Mouse (Mus musculus): ENCODE data around the gene Rgl1. TPM values are rescaled to one million over a fixed set of nuclear protein-coding genes. Genes with fewer than 3 reads are reported as not detected.

Rgl1 gene
- polyA plus RNA-seq, 1 experiment, result 7.6 TPM

- H3K79me2 ChIP-seq (ENCODE audit: control insufficient read depth, insufficient read depth), result no peaks in the 10 kb centered on the region
- H3ac ChIP-seq (ENCODE audit: control insufficient read depth, insufficient read length, low read depth), result no peak overlapping the region
- no peaks in the 10 kb centered on the region for H3K36me3 ChIP-seq (ENCODE audit: control insufficient read depth, insufficient read depth)
- TF ChIP-seq FOSL1 (IDR thresholded peaks at IDR 0.05; ENCODE audit: insufficient read depth, low read length, poor library complexity, severe bottlenecking) (no peak), MYOG (IDR thresholded peaks at IDR 0.05; ENCODE audit: control insufficient read depth, extremely low read depth, insufficient read length) (no peak), CTCF (IDR thresholded peaks at IDR 0.05; ENCODE audit: control insufficient read depth, insufficient read depth, insufficient read length) (no peak), USF1 (IDR thresholded peaks at IDR 0.05; ENCODE audit: low read depth) (no peak), MAX (IDR thresholded peaks at IDR 0.05) (no peak), MYOD1 (IDR thresholded peaks at IDR 0.05; ENCODE audit: control insufficient read depth, insufficient read length, low read depth) (no peak), CEBPB (IDR thresholded peaks at IDR 0.05; ENCODE audit: low read depth) (no peak)
- H3K4me3 ChIP-seq (ENCODE audit: insufficient read depth, poor library complexity, severe bottlenecking), result no peak overlapping the region
- no peaks in the 10 kb centered on the region for H3K27me3 ChIP-seq (ENCODE audit: control insufficient read depth, insufficient read depth, insufficient read length)
- H3K79me3 ChIP-seq (ENCODE audit: low read depth), result no peaks in the 10 kb centered on the region
Observed at GRCm38 (mm10) chr1:152490842-152491241, 275.3 kb downstream of the Rgl1 start.

- no peak overlapping the region for H3K4me3 ChIP-seq (ENCODE audit: insufficient read depth, poor library complexity, severe bottlenecking)
- no peaks in the 10 kb centered on the region for H3K79me2 ChIP-seq (ENCODE audit: control insufficient read depth, insufficient read depth)
Observed at GRCm38 (mm10) chr1:152476126-152476525, 290.0 kb downstream of the Rgl1 start.

GRCm38 (mm10) chr1:152468443-152468842 lies 297.7 kb downstream of the Rgl1 start:
- H3K79me3 ChIP-seq (ENCODE audit: low read depth), result no peaks in the 10 kb centered on the region
- H3K4me3 ChIP-seq (ENCODE audit: insufficient read depth, poor library complexity, severe bottlenecking), result no peak overlapping the region
- H3ac ChIP-seq (ENCODE audit: control insufficient read depth, insufficient read length, low read depth), result no peak overlapping the region
- TF ChIP-seq USF1 (IDR thresholded peaks at IDR 0.05; ENCODE audit: low read depth) (no peak), CEBPB (IDR thresholded peaks at IDR 0.05; ENCODE audit: low read depth) (no peak), MYOD1 (IDR thresholded peaks at IDR 0.05; ENCODE audit: control insufficient read depth, insufficient read length, low read depth) (no peak), MYOG (IDR thresholded peaks at IDR 0.05; ENCODE audit: control insufficient read depth, extremely low read depth, insufficient read length) (no peak), MAX (IDR thresholded peaks at IDR 0.05) (no peak), CTCF (IDR thresholded peaks at IDR 0.05; ENCODE audit: control insufficient read depth, insufficient read depth, insufficient read length) (no peak), FOSL1 (IDR thresholded peaks at IDR 0.05; ENCODE audit: insufficient read depth, low read length, poor library complexity, severe bottlenecking) (no peak)
- H3K27me3 ChIP-seq (ENCODE audit: control insufficient read depth, insufficient read depth, insufficient read length), result no peaks in the 10 kb centered on the region
- no peaks in the 10 kb centered on the region for H3K79me2 ChIP-seq (ENCODE audit: control insufficient read depth, insufficient read depth)
- no peaks in the 10 kb centered on the region for H3K36me3 ChIP-seq (ENCODE audit: control insufficient read depth, insufficient read depth)

More at GRCm38 (mm10) chr1:152476126-152476525, 290.0 kb downstream of the Rgl1 start:
- Histone ChIP-seq H3K79me3 (ENCODE audit: low read depth) (no peaks in the 10 kb centered on the region), H3K27me3 (ENCODE audit: control insufficient read depth, insufficient read depth, insufficient read length) (no peaks in the 10 kb centered on the region), H3K36me3 (ENCODE audit: control insufficient read depth, insufficient read depth) (no peaks in the 10 kb centered on the region), H3ac (ENCODE audit: control insufficient read depth, insufficient read length, low read depth) (no peak overlapping the region)
- TF ChIP-seq USF1 (IDR thresholded peaks at IDR 0.05; ENCODE audit: low read depth), result no peak
- no peak for TF ChIP-seq CEBPB (IDR thresholded peaks at IDR 0.05; ENCODE audit: low read depth)
- TF ChIP-seq CTCF (IDR thresholded peaks at IDR 0.05; ENCODE audit: control insufficient read depth, insufficient read depth, insufficient read length), result no peak
- no peak for TF ChIP-seq MAX (IDR thresholded peaks at IDR 0.05)
- no peak for TF ChIP-seq MYOG (IDR thresholded peaks at IDR 0.05; ENCODE audit: control insufficient read depth, extremely low read depth, insufficient read length)
- TF ChIP-seq MYOD1 (IDR thresholded peaks at IDR 0.05; ENCODE audit: control insufficient read depth, insufficient read length, low read depth), result no peak
- TF ChIP-seq FOSL1 (IDR thresholded peaks at IDR 0.05; ENCODE audit: insufficient read depth, low read length, poor library complexity, severe bottlenecking), result no peak

Other genes starting within 250 kb of the Rgl1 start
- gene Apobec4, start 15.8 kb downstream of the Rgl1 start, polyA plus RNA-seq (2012; fragmentation: generic; extraction: Trizol), result not detected
- gene Arpc5, start 191 bp upstream of the Rgl1 start, polyA plus RNA-seq (2012; fragmentation: generic; extraction: Trizol), result 124 TPM
- 0.04 TPM for gene Ncf2, start 33.8 kb upstream of the Rgl1 start, polyA plus RNA-seq (2012; fragmentation: generic; extraction: Trizol)
- 16.6 TPM for gene Smg7, start 136.3 kb upstream of the Rgl1 start, polyA plus RNA-seq (2012; fragmentation: generic; extraction: Trizol)
- gene Nmnat2, start 188.6 kb upstream of the Rgl1 start, polyA plus RNA-seq (2012; fragmentation: generic; extraction: Trizol), result 8.3 TPM